Mouse (Mus musculus): Measurements from ENCODE around the gene Asxl1. TPM values are rescaled to one million over a fixed set of nuclear protein-coding genes. Genes with fewer than 3 reads are reported as not detected.
"Not testable (repeated sequence)": the region's sequence is repeated elsewhere in the genome, so short reads cannot be mapped to it uniquely, and the experiment has no call there.

Gene Asxl1
- polyA plus RNA-seq, 1 experiment from 2014 or later = 15.1 TPM

DNA sequence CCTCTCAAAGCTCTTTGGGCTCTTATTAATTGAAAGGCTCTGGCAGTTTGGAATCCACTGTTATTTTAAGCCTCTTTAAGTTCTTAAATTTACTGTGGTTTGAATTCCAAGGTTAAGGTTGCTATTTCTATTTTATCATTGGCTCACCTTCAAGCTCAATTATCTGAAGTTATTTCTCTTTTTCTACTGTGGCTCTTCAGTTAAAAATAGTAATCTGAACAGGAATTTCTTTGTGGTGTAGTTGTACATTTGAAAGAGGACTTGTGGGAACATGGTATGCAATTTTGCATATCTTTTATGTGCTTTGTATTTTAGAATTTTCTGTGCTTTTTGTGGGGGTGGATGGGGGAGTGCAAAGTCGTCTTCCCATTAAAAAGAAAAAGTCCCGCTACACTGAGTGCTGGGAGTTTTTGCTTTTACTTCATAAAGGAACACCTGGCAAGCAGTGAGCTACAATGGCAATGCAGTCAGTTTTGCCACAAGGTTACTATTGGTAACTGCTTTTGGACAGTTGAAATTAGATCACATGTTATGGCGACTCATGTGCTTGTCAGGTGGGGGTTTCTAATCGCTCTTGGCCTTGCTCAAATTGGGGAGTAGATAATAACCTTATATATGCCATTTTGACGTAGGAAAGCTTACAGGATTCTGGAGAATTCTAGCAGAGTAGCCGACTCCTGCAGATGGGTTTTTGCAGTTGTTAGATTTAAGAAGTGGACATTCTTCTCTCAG is 2.6 kb downstream of the Asxl1 start:
- Histone ChIP-seq H3K9me3 (ENCODE audit: control insufficient read depth, low read length) (no peaks in the 10 kb centered on the region), H3K4me3 (ENCODE audit: low read depth, low read length) (peak overlapping the region; percentile 97), H3K27me3 (replicated peaks; ENCODE audit: control insufficient read depth, insufficient read depth, low read length) (no peaks in the 10 kb centered on the region), H3K4me1 (replicated peaks; ENCODE audit: control insufficient read depth, insufficient read depth, low read length) (peaks cover 42% of the 10 kb centered on the region), H3K36me3 (ENCODE audit: control insufficient read depth, insufficient read depth, low read length) (0 out of 2 replicates have a peak, but pooled peaks cover 3% of the 10 kb centered on the region), H3K9ac (ENCODE audit: low read depth, low read length) (peak overlapping the region; percentile 56), H3K27ac (ENCODE audit: low read depth, low read length) (peak overlapping the region; percentile 99), H3K4me2 (peak overlapping the region; percentile 89)
- ATAC-seq (replicated peaks; ENCODE audit: low FRiP score) = no peak
- DNase-seq (ENCODE audit: low spot score) = no peak
- WGBS = 43% methylated on average over 6 of the region's 6 CpGs

DNA sequence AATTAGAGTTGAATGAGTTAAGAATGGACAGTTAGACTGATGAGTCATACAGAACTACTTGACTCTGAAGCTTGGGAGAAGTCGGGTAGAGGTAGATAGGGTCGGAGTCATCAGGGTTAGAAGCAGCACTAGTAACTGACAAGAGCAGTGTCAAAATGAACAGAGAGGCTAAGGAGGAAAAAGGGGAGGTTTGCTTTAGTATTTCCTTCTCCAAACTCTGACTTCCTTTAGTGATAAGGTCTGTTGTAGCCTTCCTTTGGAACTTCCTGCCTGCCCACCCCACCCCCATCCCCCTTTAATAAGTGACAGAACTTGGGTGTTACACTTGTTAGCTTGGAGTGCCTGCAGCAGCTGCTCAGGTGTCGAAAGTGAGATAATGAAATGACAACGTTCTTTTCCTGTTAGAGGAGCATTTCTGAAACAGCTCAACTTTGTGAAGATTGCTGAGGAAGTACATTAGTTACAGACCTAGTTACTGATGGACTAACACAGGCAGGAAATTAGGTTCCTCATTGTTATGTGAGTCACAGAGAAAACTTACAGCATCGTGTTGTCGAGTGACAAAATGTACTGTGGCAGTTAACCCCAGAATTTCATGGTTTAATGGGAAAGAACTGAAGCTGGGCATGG is 5.0 kb downstream of the Asxl1 start:
- H3K4me3 ChIP-seq (ENCODE audit: low read depth, low read length) = peak overlapping the region; percentile 18
- peak; percentile 67 for ATAC-seq (replicated peaks; ENCODE audit: low FRiP score)

DNA sequence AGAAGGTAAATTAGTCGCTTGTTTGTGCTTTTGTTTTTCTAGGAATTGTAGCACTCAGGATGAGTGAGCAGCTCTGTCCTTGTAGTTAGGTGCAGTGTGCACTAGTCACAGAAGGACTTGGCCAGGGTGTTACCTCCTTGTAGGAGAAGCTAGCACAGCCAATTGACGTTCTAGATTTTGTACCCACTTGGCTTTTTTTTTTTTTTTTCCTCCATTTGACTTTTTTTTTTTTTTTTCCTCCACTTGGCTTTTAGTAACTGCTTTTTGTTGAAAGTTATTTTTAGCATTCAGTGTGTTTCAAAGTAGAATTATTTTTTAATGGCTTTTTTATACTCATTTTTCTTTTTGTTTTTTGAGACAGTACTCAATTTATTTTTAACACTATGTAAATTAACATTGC is 9.0 kb downstream of the Asxl1 start:
- Histone ChIP-seq H3K27me3 (replicated peaks; ENCODE audit: control insufficient read depth, insufficient read depth, low read length) (no peaks in the 10 kb centered on the region), H3K9me3 (ENCODE audit: control insufficient read depth, low read length) (no peaks in the 10 kb centered on the region), H3K4me2 (no peak overlapping the region), H3K4me1 (replicated peaks; ENCODE audit: control insufficient read depth, insufficient read depth, low read length) (peaks cover 19% of the 10 kb centered on the region), H3K4me3 (ENCODE audit: low read depth, low read length) (no peak overlapping the region), H3K36me3 (ENCODE audit: control insufficient read depth, insufficient read depth, low read length) (peaks cover 40% of the 10 kb centered on the region), H3K27ac (ENCODE audit: low read depth, low read length) (no peak overlapping the region), H3K9ac (ENCODE audit: low read depth, low read length) (no peak overlapping the region)
- 74% methylated on average over 2 of the region's 2 CpGs for WGBS
- ATAC-seq (replicated peaks; ENCODE audit: low FRiP score) (no peak), DNase-seq (ENCODE audit: low spot score) (no peak)

More for the DNA sequence above, 5.0 kb downstream of the Asxl1 start:
- peaks cover 35% of the 10 kb centered on the region for H3K4me1 ChIP-seq (replicated peaks; ENCODE audit: control insufficient read depth, insufficient read depth, low read length)
- H3K27ac ChIP-seq (ENCODE audit: low read depth, low read length) = peak overlapping the region; percentile 85
- DNase-seq (ENCODE audit: low spot score) = no peak
- peak overlapping the region; percentile 62 for H3K4me2 ChIP-seq
- H3K27me3 ChIP-seq (replicated peaks; ENCODE audit: control insufficient read depth, insufficient read depth, low read length) = no peaks in the 10 kb centered on the region
- 11% methylated on average over 6 of the region's 6 CpGs for WGBS
- peaks cover 10% of the 10 kb centered on the region; the same call in 1 of the 2 replicates for H3K36me3 ChIP-seq (ENCODE audit: control insufficient read depth, insufficient read depth, low read length)
- no peaks in the 10 kb centered on the region for H3K9me3 ChIP-seq (ENCODE audit: control insufficient read depth, low read length)
- peak overlapping the region; percentile 42 for H3K9ac ChIP-seq (ENCODE audit: low read depth, low read length)

DNA sequence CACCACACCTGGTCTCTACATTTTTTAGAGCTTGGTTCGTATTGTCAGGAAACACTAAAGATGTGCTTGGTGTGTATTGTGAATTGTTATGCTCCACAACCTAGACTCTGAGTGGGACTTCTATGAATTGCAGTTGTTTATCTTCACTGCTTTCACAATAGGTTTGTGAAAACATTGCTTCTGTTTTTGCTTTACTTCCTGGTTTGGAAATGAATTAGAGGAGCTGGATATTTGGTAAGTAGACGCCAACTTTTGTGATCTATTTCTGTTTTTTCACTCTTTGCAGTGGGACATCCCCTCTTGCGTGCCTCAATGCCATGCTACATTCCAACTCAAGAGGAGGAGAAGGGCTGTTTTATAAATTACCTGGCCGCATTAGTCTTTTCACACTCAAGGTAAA is 11.2 kb downstream of the Asxl1 start:
- Histone ChIP-seq H3K27ac (ENCODE audit: low read depth, low read length) (no peak overlapping the region), H3K9me3 (ENCODE audit: control insufficient read depth, low read length) (no peaks in the 10 kb centered on the region), H3K9ac (ENCODE audit: low read depth, low read length) (no peak overlapping the region), H3K4me2 (no peak overlapping the region), H3K4me3 (ENCODE audit: low read depth, low read length) (no peak overlapping the region), H3K36me3 (ENCODE audit: control insufficient read depth, insufficient read depth, low read length) (peaks cover 47% of the 10 kb centered on the region), H3K4me1 (replicated peaks; ENCODE audit: control insufficient read depth, insufficient read depth, low read length) (no peaks in the 10 kb centered on the region), H3K27me3 (replicated peaks; ENCODE audit: control insufficient read depth, insufficient read depth, low read length) (no peaks in the 10 kb centered on the region)
- WGBS = 90% methylated on average over 4 of the region's 4 CpGs
- ATAC-seq (replicated peaks; ENCODE audit: low FRiP score) (no peak), DNase-seq (ENCODE audit: low spot score) (no peak)

GRCm38 (mm10) chr2:153361101-153361710 is 15.6 kb downstream of the Asxl1 start:
- Histone ChIP-seq H3K27ac (ENCODE audit: low read depth, low read length) (no peak overlapping the region; the same call in 1 of the 2 replicates), H3K9ac (ENCODE audit: low read depth, low read length) (no peak overlapping the region), H3K36me3 (ENCODE audit: control insufficient read depth, insufficient read depth, low read length) (peaks cover 48% of the 10 kb centered on the region), H3K9me3 (ENCODE audit: control insufficient read depth, low read length) (no peaks in the 10 kb centered on the region), H3K27me3 (replicated peaks; ENCODE audit: control insufficient read depth, insufficient read depth, low read length) (no peaks in the 10 kb centered on the region), H3K4me3 (ENCODE audit: low read depth, low read length) (no peak overlapping the region), H3K4me2 (no peak overlapping the region), H3K4me1 (replicated peaks; ENCODE audit: control insufficient read depth, insufficient read depth, low read length) (no peaks in the 10 kb centered on the region)
- no peak for ATAC-seq (replicated peaks; ENCODE audit: low FRiP score)
- 91% methylated on average over 1 of the region's 1 CpGs for WGBS
- no peak for DNase-seq (ENCODE audit: low spot score)

GRCm38 (mm10) chr2:153364531-153364930 is 18.9 kb downstream of the Asxl1 start:
- H3K27ac ChIP-seq (ENCODE audit: low read depth, low read length); ATAC-seq (replicated peaks; ENCODE audit: low FRiP score); H3K9me3 ChIP-seq (ENCODE audit: control insufficient read depth, low read length); H3K4me2 ChIP-seq; H3K9ac ChIP-seq (ENCODE audit: low read depth, low read length); H3K4me3 ChIP-seq (ENCODE audit: low read depth, low read length); H3K4me1 ChIP-seq (replicated peaks; ENCODE audit: control insufficient read depth, insufficient read depth, low read length); DNase-seq (ENCODE audit: low spot score); H3K27me3 ChIP-seq (replicated peaks; ENCODE audit: control insufficient read depth, insufficient read depth, low read length): not testable (repeated sequence)
- peaks cover 44% of the 10 kb centered on the region for H3K36me3 ChIP-seq (ENCODE audit: control insufficient read depth, insufficient read depth, low read length)
- WGBS = 85% methylated on average over 14 of the region's 14 CpGs

- ATAC-seq (replicated peaks; ENCODE audit: low FRiP score) (no peak), DNase-seq (ENCODE audit: low spot score) (no peak)
- Histone ChIP-seq H3K27ac (ENCODE audit: low read depth, low read length) (no peak overlapping the region), H3K36me3 (ENCODE audit: control insufficient read depth, insufficient read depth, low read length) (peaks cover 24% of the 10 kb centered on the region), H3K4me3 (ENCODE audit: low read depth, low read length) (no peak overlapping the region), H3K4me2 (no peak overlapping the region), H3K4me1 (replicated peaks; ENCODE audit: control insufficient read depth, insufficient read depth, low read length) (no peaks in the 10 kb centered on the region), H3K9ac (ENCODE audit: low read depth, low read length) (no peak overlapping the region), H3K9me3 (ENCODE audit: control insufficient read depth, low read length) (no peaks in the 10 kb centered on the region), H3K27me3 (replicated peaks; ENCODE audit: control insufficient read depth, insufficient read depth, low read length) (no peaks in the 10 kb centered on the region)
Measured at GRCm38 (mm10) chr2:153370871-153371270, 25.2 kb downstream of the Asxl1 start.

DNA sequence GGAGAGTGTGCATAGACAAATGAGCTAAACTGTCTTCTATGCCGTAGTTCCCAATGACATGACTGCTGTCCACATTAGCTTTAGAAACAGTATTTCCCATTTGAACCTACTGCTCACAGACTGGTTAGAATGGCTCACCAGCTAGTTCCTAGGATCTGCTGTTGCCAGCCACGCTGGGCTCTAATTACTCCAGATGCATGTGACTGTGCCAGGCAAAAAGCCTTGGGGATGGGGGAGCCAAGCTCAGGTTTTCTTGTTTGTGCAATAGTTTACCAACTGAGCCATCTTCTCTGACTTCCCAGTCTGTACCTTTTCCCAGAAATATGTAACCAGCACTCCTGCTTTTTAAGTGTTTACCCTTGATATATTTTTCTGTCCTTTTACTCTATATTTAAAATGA is 29.8 kb downstream of the Asxl1 start:
- H3K27ac ChIP-seq (ENCODE audit: low read depth, low read length) = no peak overlapping the region
- no peak overlapping the region for H3K4me3 ChIP-seq (ENCODE audit: low read depth, low read length)
- WGBS = 95% methylated on average over 2 of the region's 2 CpGs
- no peaks in the 10 kb centered on the region; the same call in 1 of the 2 replicates for H3K4me1 ChIP-seq (replicated peaks; ENCODE audit: control insufficient read depth, insufficient read depth, low read length)
- H3K27me3 ChIP-seq (replicated peaks; ENCODE audit: control insufficient read depth, insufficient read depth, low read length) = no peaks in the 10 kb centered on the region
- DNase-seq (ENCODE audit: low spot score) = no peak
- ATAC-seq (replicated peaks; ENCODE audit: low FRiP score) = no peak
- no peaks in the 10 kb centered on the region; the same call in 1 of the 2 replicates for H3K36me3 ChIP-seq (ENCODE audit: control insufficient read depth, insufficient read depth, low read length)
- no peak overlapping the region for H3K4me2 ChIP-seq
- no peaks in the 10 kb centered on the region for H3K9me3 ChIP-seq (ENCODE audit: control insufficient read depth, low read length)
- H3K9ac ChIP-seq (ENCODE audit: low read depth, low read length) = no peak overlapping the region
